Mouse (Mus musculus): ENCODE results near the gene Slc36a3. TPM values are rescaled to one million over a fixed set of nuclear protein-coding genes. Genes with fewer than 3 reads are reported as not detected.

Gene Slc36a3
- not detected for total RNA-seq (2021)
- long read RNA-seq, experiment 1 = 0 reads
- long read RNA-seq, experiment 2 = 0 reads

GRCm38 (mm10) chr11:55151608-55152007 lies at the start of gene Slc36a3:
Gene Slc36a3 (minus strand): TSS chr11:55151708.
- DNase-seq (ENCODE audit: low spot score in 2 of 2) = no peak

GRCm38 (mm10) chr11:55197740-55198510 lies 46.4 kb upstream of the Slc36a3 start:
- DNase-seq (ENCODE audit: low spot score in 2 of 2) = no peak

- DNase-seq (ENCODE audit: low spot score in 2 of 2) = no peak
These were observed 45.6 kb upstream of the Slc36a3 start for GRCm38 (mm10) chr11:55197086-55197485.

GRCm38 (mm10) chr11:55190216-55190615 lies 38.7 kb upstream of the Slc36a3 start:
- DNase-seq (ENCODE audit: low spot score in 2 of 2) = no peak

- no peak for DNase-seq (ENCODE audit: low spot score in 2 of 2)
These were observed 36.3 kb upstream of the Slc36a3 start for GRCm38 (mm10) chr11:55187777-55188176.

GRCm38 (mm10) chr11:55187292-55187691 lies 35.8 kb upstream of the Slc36a3 start:
- no peak for DNase-seq (ENCODE audit: low spot score in 2 of 2)

GRCm38 (mm10) chr11:55184733-55185291 lies 33.3 kb upstream of the Slc36a3 start, which contains the start of gene Slc36a2:
Gene Slc36a2 (minus strand): TSS chr11:55185077.
- no peak for DNase-seq (ENCODE audit: low spot score in 2 of 2)

GRCm38 (mm10) chr11:55184246-55184645 lies 32.7 kb upstream of the Slc36a3 start:
- DNase-seq (ENCODE audit: low spot score in 2 of 2) = no peak

- no peak for DNase-seq (ENCODE audit: low spot score in 2 of 2)
These were observed 31.6 kb upstream of the Slc36a3 start for GRCm38 (mm10) chr11:55183124-55183523.

GRCm38 (mm10) chr11:55179856-55180255 lies 28.3 kb upstream of the Slc36a3 start:
- DNase-seq (ENCODE audit: low spot score in 2 of 2) = no peak

GRCm38 (mm10) chr11:55178830-55179229 lies 27.3 kb upstream of the Slc36a3 start:
- no peak for DNase-seq (ENCODE audit: low spot score in 2 of 2)

- no peak for DNase-seq (ENCODE audit: low spot score in 2 of 2)
These were observed 19.0 kb upstream of the Slc36a3 start for GRCm38 (mm10) chr11:55170501-55170900.

- DNase-seq (ENCODE audit: low spot score in 2 of 2) = no peak
These were observed 17.4 kb upstream of the Slc36a3 start for GRCm38 (mm10) chr11:55168914-55169313.

GRCm38 (mm10) chr11:55168504-55168903 lies 17.0 kb upstream of the Slc36a3 start:
- no peak for DNase-seq (ENCODE audit: low spot score in 2 of 2)

- DNase-seq (ENCODE audit: low spot score in 2 of 2) = no peak
These were observed 14.2 kb upstream of the Slc36a3 start for GRCm38 (mm10) chr11:55165748-55166147.

- peak in 1 of 2 experiments; percentile 36 for DNase-seq (ENCODE audit: low spot score in 2 of 2)
These were observed 13.2 kb upstream of the Slc36a3 start for GRCm38 (mm10) chr11:55164723-55165122.

GRCm38 (mm10) chr11:55162670-55163069 lies 11.2 kb upstream of the Slc36a3 start:
- DNase-seq (ENCODE audit: low spot score in 2 of 2) = peak; percentile 38 to 63

- DNase-seq (ENCODE audit: low spot score in 2 of 2) = peak; percentile 84 to 85
These were observed 7.4 kb upstream of the Slc36a3 start for GRCm38 (mm10) chr11:55158785-55159359.

GRCm38 (mm10) chr11:55155070-55155421 lies 3.5 kb upstream of the Slc36a3 start:
- DNase-seq (ENCODE audit: low spot score in 2 of 2) = no peak

- DNase-seq (ENCODE audit: low spot score in 2 of 2) = no peak
These were observed 3.0 kb upstream of the Slc36a3 start for GRCm38 (mm10) chr11:55154398-55155069.

GRCm38 (mm10) chr11:55148461-55148860 lies 3.0 kb downstream of the Slc36a3 start:
- no peak for DNase-seq (ENCODE audit: low spot score in 2 of 2)

- DNase-seq (ENCODE audit: low spot score in 2 of 2) = no peak
These were observed 4.1 kb downstream of the Slc36a3 start for GRCm38 (mm10) chr11:55147423-55147822.

Data from layer of hippocampus, postnatal 14 days (tissue).